Mouse (Mus musculus): ENCODE data around the gene Ankrd45. TPM values are rescaled to one million over a fixed set of nuclear protein-coding genes. Genes with fewer than 3 reads are reported as not detected.
"Not testable (repeated sequence)": the region's sequence is repeated elsewhere in the genome, so short reads cannot be mapped to it uniquely, and the experiment has no call there.

Gene Ankrd45
- polyA plus RNA-seq, 1 experiment from 2014 or later, result 1.6 TPM

DNA sequence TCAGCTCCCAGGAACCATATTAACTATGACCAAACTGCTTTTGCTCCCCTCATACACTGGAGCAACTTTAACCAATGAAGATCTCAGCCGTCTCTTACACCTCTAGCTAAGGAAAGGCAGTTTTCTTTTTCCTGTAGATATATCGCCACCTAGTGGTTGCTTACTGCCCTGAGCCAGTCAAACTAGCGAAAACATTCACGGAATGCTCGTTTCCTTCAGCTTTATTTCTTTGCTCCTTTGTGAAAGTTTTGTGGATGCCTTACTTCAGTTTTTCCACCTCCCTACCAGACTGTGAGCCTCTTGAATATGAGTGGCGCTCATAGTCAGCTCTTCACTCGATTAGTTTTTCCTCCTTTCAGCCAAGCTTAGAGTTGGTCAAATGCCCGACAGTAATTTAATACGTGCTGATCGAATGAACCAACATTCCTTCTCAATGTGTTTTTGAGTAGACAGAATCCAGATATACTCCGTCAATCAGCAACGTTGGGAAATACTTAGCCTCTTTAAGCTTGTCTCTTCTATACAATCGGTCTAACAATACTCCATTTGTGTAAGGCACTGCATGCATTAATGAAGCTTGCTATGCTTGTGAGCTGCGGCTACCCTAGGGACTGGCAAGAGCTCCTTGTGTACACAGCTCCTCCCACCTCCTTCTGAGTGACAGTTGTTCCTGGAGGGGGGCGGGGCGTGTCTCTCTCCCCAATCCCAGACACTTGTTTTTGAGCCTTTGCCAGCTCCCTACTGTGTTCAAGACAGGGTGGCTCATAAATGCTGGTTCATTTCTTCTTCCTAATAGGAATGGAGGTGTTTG, 53.3 kb downstream of the Ankrd45 start:
- under 1% methylated on average over 16 of the region's 16 CpGs for WGBS
- Histone ChIP-seq H3K4me2 (ENCODE audit: low read length) (peak overlapping the region; percentile 85), H3K4me3 (ENCODE audit: low read depth, low read length) (peak overlapping the region; percentile 48), H3K9ac (ENCODE audit: low read length) (peak overlapping the region; percentile 39), H3K27me3 (replicated peaks; ENCODE audit: control insufficient read depth, insufficient read depth, low read length) (no peaks in the 10 kb centered on the region), H3K27ac (ENCODE audit: low read depth) (peak overlapping the region; percentile 24; the same call in 1 of the 2 replicates), H3K36me3 (ENCODE audit: control insufficient read depth, insufficient read depth, low read length) (no peaks in the 10 kb centered on the region), H3K4me1 (replicated peaks; ENCODE audit: control insufficient read depth, insufficient read depth, low read length) (no peaks in the 10 kb centered on the region), H3K9me3 (ENCODE audit: control insufficient read depth, low read length) (no peaks in the 10 kb centered on the region)
- ATAC-seq (replicated peaks; ENCODE audit: low FRiP score, low TSS enrichment, low read depth), result peak; percentile 92
- DNase-seq (ENCODE audit: low spot score), result peak; percentile 85

DNA sequence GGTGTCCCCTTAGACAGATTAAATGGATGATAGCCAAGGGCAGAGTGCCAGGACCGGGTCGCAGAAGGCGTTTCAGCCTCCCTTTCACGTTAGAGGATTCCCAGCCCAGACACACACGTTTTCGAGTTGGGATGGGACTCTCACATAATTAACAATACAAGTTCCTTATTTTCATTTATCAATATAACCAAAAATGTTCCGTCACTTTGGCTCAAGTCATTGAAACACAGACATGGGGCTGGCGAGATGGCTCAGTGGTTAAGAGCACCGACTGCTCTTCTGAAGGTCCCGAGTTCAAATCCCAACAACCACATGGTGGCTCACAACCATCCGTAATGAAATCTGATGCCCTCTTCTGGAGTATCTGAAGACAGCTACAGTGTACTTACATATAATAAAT, 53.9 kb downstream of the Ankrd45 start:
- H3K36me3 ChIP-seq (ENCODE audit: control insufficient read depth, insufficient read depth, low read length); H3K27me3 ChIP-seq (replicated peaks; ENCODE audit: control insufficient read depth, insufficient read depth, low read length); DNase-seq (ENCODE audit: low spot score); H3K27ac ChIP-seq (ENCODE audit: low read depth); H3K4me1 ChIP-seq (replicated peaks; ENCODE audit: control insufficient read depth, insufficient read depth, low read length); H3K9ac ChIP-seq (ENCODE audit: low read length); H3K9me3 ChIP-seq (ENCODE audit: control insufficient read depth, low read length): not testable (repeated sequence)
- WGBS, result 55% methylated on average over 11 of the region's 11 CpGs
- Histone ChIP-seq H3K4me3 (ENCODE audit: low read depth, low read length) (peak overlapping the region; percentile 48), H3K4me2 (ENCODE audit: low read length) (peak overlapping the region; percentile 85)
- ATAC-seq (replicated peaks; ENCODE audit: low FRiP score, low TSS enrichment, low read depth), result 0 out of 2 replicates have a peak, but pooled peaks have one; percentile 9

DNA sequence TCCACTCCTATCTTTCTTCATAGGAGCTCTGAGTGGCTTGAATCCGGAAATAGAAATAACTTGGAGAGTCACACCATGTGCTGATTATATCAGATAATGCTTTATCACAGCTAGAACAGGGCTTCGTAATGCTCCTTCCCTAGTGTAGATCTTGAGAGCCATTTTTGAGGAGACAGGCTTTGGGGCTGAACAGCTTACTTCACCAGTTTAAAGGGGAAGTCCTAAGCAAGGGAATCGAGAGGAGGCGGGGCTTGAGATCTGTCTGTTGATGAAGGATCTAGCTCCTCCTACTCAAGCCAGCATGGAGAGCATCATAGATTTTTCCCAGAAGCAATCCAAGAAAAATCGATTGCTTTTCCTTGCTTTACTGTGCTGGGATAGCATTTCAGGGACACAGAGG, 57.4 kb downstream of the Ankrd45 start:
- WGBS, result 76% methylated on average over 5 of the region's 5 CpGs
- no peak for ATAC-seq (replicated peaks; ENCODE audit: low FRiP score, low TSS enrichment, low read depth)
- H3K27ac ChIP-seq (ENCODE audit: low read depth), result no peak overlapping the region
- no peak overlapping the region for H3K4me2 ChIP-seq (ENCODE audit: low read length)
- DNase-seq (ENCODE audit: low spot score), result no peak
- no peaks in the 10 kb centered on the region for H3K27me3 ChIP-seq (replicated peaks; ENCODE audit: control insufficient read depth, insufficient read depth, low read length)
- H3K9me3 ChIP-seq (ENCODE audit: control insufficient read depth, low read length), result no peaks in the 10 kb centered on the region
- no peak overlapping the region for H3K4me3 ChIP-seq (ENCODE audit: low read depth, low read length)
- no peak overlapping the region for H3K9ac ChIP-seq (ENCODE audit: low read length)
- no peaks in the 10 kb centered on the region for H3K36me3 ChIP-seq (ENCODE audit: control insufficient read depth, insufficient read depth, low read length)
- no peaks in the 10 kb centered on the region for H3K4me1 ChIP-seq (replicated peaks; ENCODE audit: control insufficient read depth, insufficient read depth, low read length)

DNA sequence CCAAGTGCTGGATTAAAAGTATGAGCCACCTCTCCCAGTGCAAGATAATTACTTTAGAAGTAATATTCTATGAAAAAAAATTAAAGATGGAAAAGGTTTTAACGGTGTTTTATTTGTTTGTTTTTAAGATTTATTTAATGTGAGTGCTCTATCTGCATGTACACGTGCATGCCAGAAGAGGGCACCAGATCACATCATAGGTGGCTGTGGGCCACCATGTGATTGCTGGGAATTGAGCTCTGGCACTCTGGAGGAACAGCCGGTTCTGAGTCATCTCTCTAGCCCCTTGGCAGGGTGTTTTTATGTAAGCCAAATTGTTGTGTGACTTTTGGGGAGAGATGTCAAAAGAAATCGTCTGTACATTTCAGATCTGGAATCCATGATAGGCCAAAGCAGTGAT, 72.0 kb downstream of the Ankrd45 start:
- WGBS, result 31% methylated on average over 4 of the region's 4 CpGs

DNA sequence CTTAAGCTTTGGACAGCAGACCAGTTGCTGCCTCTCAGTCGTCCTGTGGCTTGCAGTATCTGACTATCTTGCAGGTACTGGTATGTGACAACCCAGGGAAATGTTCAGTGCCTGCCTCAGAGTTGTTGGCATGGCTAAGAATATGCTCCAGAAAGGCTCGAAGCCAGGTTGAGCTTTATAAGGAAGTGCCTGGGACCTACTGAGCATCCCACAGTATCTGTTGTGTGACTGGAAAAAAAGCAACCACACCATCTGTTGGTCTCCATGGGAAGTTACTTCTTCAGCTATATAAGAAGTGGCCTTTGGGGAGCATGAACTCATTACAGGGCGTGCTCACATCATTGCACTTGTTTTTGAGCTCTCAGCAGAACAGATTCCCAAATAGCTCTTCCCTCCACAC, 77.3 kb downstream of the Ankrd45 start:
- Histone ChIP-seq H3K4me3 (ENCODE audit: low read depth, low read length) (no peak overlapping the region), H3K9me3 (ENCODE audit: control insufficient read depth, low read length) (no peaks in the 10 kb centered on the region), H3K36me3 (ENCODE audit: control insufficient read depth, insufficient read depth, low read length) (no peaks in the 10 kb centered on the region), H3K9ac (ENCODE audit: low read length) (no peak overlapping the region), H3K4me1 (replicated peaks; ENCODE audit: control insufficient read depth, insufficient read depth, low read length) (no peaks in the 10 kb centered on the region), H3K4me2 (ENCODE audit: low read length) (no peak overlapping the region), H3K27me3 (replicated peaks; ENCODE audit: control insufficient read depth, insufficient read depth, low read length) (no peaks in the 10 kb centered on the region), H3K27ac (ENCODE audit: low read depth) (no peak overlapping the region)
- ATAC-seq (replicated peaks; ENCODE audit: low FRiP score, low TSS enrichment, low read depth) (no peak), DNase-seq (ENCODE audit: low spot score) (no peak)
- WGBS, result 77% methylated on average over 3 of the region's 3 CpGs

More for the DNA sequence above, 72.0 kb downstream of the Ankrd45 start:
- Histone ChIP-seq H3K27me3 (replicated peaks; ENCODE audit: control insufficient read depth, insufficient read depth, low read length) (no peaks in the 10 kb centered on the region), H3K4me3 (ENCODE audit: low read depth, low read length) (no peak overlapping the region), H3K9ac (ENCODE audit: low read length) (no peak overlapping the region), H3K4me1 (replicated peaks; ENCODE audit: control insufficient read depth, insufficient read depth, low read length) (no peaks in the 10 kb centered on the region), H3K27ac (ENCODE audit: low read depth) (no peak overlapping the region), H3K9me3 (ENCODE audit: control insufficient read depth, low read length) (no peaks in the 10 kb centered on the region), H3K4me2 (ENCODE audit: low read length) (no peak overlapping the region), H3K36me3 (ENCODE audit: control insufficient read depth, insufficient read depth, low read length) (no peaks in the 10 kb centered on the region)
- DNase-seq (ENCODE audit: low spot score) (no peak), ATAC-seq (replicated peaks; ENCODE audit: low FRiP score, low TSS enrichment, low read depth) (no peak)

Other genes with a start within 250 kb of the Ankrd45 start
- 9.6 and 10.4 TPM in 2 replicates for gene Rc3h1, start 236.3 kb upstream of the Ankrd45 start, polyA plus RNA-seq (2014; fragmentation: Nextera tagmentation; extraction: Ambion mirVana)
- 1.9 and 2.0 TPM in 2 replicates for gene Serpinc1, start 164.1 kb upstream of the Ankrd45 start, polyA plus RNA-seq (2014; fragmentation: Nextera tagmentation; extraction: Ambion mirVana)
- gene Zbtb37, start 107.8 kb upstream of the Ankrd45 start, polyA plus RNA-seq (2014; fragmentation: Nextera tagmentation; extraction: Ambion mirVana), result 6.6 and 8.1 TPM in 2 replicates
- 44.0 and 44.8 TPM in 2 replicates for gene Dars2, start 72.0 kb upstream of the Ankrd45 start, polyA plus RNA-seq (2014; fragmentation: Nextera tagmentation; extraction: Ambion mirVana)
- 28.9 and 29.5 TPM in 2 replicates for gene Cenpl, start 72.0 kb upstream of the Ankrd45 start, polyA plus RNA-seq (2014; fragmentation: Nextera tagmentation; extraction: Ambion mirVana)
- gene Klhl20, start 11.2 kb upstream of the Ankrd45 start, polyA plus RNA-seq (2014; fragmentation: Nextera tagmentation; extraction: Ambion mirVana), result 15.0 and 16.7 TPM in 2 replicates
- gene Tex50, start 16.6 kb downstream of the Ankrd45 start, polyA plus RNA-seq (2014; fragmentation: Nextera tagmentation; extraction: Ambion mirVana), result 0.19 TPM in 1 of 2 replicates, not detected in the other
- gene Prdx6, start 108.5 kb downstream of the Ankrd45 start, polyA plus RNA-seq (2014; fragmentation: Nextera tagmentation; extraction: Ambion mirVana), result 518 and 523 TPM in 2 replicates

Data from intestine, embryonic 14.5 days (tissue).